Mouse (Mus musculus): ENCODE data around the gene Dcaf11.

Dcaf11 gene

GRCm38 (mm10) chr14:55557003-55557402 lies 2.8 kb upstream of the Dcaf11 start:
- peak; percentile 87 to 94 for DNase-seq

- DNase-seq = no peak
These were observed 2.2 kb upstream of the Dcaf11 start for GRCm38 (mm10) chr14:55557587-55557986.

DNA sequence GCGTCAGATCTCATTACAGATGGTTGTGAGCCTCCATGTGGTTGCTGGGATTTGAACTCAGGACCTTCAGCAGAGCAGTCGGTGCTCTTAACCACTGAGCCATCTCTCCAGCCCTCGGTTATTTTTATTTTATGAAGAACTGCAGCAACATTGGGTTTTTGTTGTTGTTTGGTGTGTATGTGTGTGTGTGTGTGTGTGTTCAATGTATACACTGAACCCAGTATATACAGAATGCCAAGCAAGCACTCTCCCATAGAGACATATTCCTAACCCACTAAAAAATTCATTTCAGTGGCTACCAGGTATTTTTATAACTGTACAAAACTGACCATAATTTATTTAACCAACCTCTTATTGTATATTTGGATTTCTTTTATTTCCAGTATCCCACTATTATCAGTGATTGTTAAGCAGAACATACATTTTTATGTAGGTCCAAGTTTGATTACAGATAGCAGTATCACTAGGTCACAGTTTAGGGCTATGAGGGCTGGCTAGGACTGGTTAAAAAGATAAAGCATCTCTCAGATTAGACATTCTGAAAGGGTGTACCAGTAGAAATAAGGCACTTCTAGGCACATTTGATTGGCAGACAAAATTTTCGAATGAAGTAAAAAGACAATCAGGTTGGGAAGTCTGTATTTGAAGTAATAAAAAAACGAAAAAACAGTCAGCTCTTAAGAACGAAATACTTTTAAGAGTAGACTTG lies 912 bp upstream of the Dcaf11 start:
- no peak for DNase-seq

GRCm38 (mm10) chr14:55560202-55561073 lies 632 bp downstream of the Dcaf11 start, which contains the start of gene A730061H03Rik:
Gene A730061H03Rik (minus strand): TSS chr14:55560406.
- DNase-seq = peak; percentile 98 to 99

GRCm38 (mm10) chr14:55561860-55562259 lies 2.1 kb downstream of the Dcaf11 start:
- DNase-seq = no peak

GRCm38 (mm10) chr14:55563249-55563648 lies 3.4 kb downstream of the Dcaf11 start:
- DNase-seq = no peak

- no peak for DNase-seq
These were observed 5.9 kb downstream of the Dcaf11 start for GRCm38 (mm10) chr14:55565748-55566147.

GRCm38 (mm10) chr14:55567496-55567895 lies 7.7 kb downstream of the Dcaf11 start:
- DNase-seq = no peak

GRCm38 (mm10) chr14:55570588-55570987 lies 10.8 kb downstream of the Dcaf11 start:
- DNase-seq = no peak

DNA sequence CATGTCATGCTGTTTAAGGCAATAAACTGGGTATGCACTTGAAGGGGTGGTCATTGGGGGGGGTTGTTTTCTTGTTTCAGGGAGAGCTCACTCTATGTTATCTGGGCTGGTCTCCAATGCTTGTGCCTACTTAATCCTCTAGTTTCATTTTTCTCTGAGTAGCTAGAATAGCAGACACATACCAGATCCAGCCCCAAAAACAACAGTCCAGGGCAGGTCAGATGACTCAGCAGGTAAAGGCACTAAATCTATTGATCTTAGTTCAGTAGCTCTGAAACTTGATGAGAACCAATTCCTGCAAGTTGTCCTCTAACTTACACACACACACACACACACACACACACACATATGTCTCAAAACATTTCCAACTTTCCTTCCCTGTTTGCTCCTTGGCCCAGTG lies 12.0 kb downstream of the Dcaf11 start:
- DNase-seq = no peak

DNA sequence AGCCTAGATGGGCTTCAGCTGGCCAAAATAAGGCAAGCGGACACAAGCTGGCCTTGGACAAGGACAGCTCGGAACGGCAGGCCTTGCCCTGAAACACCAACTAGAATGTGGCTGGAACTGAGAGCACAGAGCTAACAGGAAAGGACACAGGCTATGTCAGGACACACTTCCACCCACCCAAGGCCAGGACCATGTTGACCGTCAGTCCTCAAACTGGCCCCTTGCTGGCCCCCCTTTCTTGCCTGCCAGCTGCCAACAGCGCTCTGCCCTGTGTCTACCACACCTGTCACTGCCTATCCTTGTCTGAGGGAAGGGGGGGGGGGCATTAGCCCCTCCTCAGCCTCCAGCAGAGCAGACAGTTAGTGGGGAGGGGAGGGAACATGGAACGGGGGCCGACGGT lies 15.5 kb downstream of the Dcaf11 start, which contains the start of gene Fitm1:
Fitm1 (plus strand) TSS at position 316 of the 400 bp plus-strand sequence.
- DNase-seq = no peak

- no peak for DNase-seq
These were observed 15.9 kb downstream of the Dcaf11 start for GRCm38 (mm10) chr14:55575711-55576110.

GRCm38 (mm10) chr14:55576376-55576775 lies 16.6 kb downstream of the Dcaf11 start:
- peak; percentile 40 to 66 for DNase-seq

DNA sequence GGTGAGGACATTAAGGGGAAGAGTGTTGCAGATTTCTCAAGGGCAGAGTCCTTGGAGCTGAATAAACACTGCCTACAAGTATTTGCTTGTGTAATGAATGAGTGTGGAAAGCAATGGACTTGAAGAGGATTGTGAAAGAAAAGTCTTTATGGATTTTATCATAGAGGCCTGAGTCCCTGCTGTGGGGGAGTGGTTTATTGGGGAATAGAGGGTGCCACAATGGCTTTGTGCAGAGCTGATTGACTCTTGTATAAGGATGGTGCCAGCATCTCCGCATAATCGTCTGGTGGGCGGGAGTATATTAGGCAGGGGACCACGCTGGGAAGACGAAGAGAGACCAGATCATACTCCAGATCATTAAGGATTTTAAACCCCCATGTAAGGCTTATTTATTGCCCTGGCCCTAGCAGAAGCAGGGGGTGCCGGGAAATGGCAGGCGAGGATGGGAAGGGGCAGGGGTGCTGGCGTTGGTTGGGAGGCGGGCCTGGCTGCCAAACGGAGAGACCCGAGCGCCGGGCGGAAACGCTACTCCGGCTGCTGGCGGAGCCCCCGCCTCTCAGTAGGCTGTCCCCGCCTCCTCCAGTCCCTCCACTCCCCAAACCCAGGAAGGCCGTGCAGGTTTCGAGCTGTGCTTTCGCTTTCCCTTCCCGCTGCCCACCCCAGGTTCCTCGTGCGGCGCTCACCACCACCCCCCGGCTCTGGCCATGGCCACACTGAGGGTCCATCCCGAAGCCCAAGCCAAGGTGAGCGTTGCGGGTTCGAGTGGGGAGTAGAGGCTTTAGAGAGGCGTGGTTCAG lies 18.3 kb downstream of the Dcaf11 start, which contains the start of gene Psme1:
Psme1 (plus strand) TSS at position 253 of the 797 bp plus-strand sequence.
- peak; percentile 85 to 86 for DNase-seq

DNA sequence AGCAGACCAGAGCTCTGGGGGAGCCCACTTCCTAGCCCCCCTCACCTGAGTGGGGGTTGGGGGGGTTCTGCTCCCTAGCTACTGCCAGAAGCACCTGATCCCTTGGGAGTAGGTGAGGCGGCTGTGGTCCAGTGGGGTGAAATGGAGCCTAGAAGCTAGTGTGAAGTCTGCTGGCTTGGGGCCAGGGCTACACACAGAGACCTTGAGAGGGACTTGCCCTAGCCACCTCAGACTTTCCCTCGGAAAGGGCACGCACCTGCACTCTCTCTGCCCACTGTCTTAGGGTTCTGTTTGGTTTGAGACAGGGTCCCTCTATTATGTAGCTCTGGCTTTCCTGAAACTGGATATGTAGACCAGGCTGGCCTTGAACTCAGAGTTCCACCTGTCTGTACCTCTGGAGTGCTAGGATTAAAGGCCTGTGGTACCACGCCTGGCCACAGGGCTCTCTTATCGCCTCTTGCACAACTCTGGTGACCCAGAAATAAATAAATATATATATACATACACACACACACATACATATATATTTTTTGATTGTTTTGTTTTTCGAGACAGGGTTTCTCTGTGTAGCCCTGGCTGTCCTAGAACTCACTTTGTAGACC lies 19.0 kb downstream of the Dcaf11 start:
- peak; percentile 66 to 75 for DNase-seq

GRCm38 (mm10) chr14:55579511-55580496 lies 20.0 kb downstream of the Dcaf11 start:
- no peak for DNase-seq

DNA sequence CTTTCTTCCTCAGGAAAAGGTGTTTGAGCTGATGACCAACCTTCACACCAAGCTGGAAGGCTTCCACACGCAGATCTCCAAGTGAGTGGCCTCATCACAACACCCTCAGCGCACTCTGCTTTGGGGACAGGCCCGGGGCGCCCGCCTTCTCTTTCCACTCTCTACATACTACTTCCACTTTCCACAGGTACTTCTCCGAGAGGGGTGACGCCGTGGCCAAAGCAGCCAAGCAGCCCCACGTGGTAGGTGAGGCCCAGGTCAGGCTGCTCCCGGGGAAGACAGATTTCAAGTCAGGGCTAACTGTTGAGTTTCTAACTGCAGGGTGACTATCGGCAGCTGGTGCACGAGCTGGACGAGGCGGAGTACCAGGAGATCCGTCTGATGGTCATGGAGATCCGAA lies 20.9 kb downstream of the Dcaf11 start:
- DNase-seq = no peak

DNA sequence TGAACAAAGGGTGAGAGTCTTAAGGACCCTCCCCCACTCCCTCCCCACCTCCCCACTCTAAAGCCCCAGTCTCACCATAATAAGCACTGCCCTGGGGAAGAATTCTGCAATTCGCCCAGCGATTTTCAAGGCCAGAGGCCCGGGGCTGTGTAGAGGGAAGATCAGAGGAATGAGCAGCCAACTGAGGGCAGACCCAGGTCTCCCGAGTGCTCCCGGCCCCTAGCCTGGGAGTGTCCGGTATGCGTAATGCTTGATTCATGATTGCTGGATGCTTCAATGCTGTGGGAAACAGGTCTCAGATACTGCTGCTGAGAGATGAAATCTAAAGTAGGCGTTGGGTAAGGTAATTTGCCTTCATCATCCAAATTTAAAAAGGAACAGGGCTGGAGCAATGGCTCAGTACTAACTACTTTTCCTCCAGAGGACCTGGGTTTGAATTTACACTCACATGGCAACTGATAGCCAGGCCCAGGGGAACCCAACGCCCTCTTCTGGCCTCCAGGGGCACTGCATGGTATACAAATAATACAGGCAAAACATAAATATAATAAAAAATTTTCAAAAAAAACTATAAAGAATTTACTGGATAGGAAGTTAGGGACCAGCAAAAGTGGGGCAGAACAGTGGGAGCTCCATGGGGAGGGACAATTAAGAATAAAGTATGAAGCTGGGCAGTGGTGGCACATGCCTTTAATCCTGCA lies 22.3 kb downstream of the Dcaf11 start:
- DNase-seq = no peak

- DNase-seq = no peak
These were observed 24.5 kb downstream of the Dcaf11 start for GRCm38 (mm10) chr14:55584303-55584701.
